In genomic region chr3:126439331-126439730, GRCm38 (mm10) we compare ENCODE assay signal across 23 mouse cellular contexts.
DNase-seq lines count a peak whose midpoint lies in the region; ATAC-seq and TF ChIP-seq lines count a peak whose summit lies in the region.
"Had no signal": no experiment of that assay in that cellular context is flagged by ENCODE, and none has a peak within 500 bp of the region (broad histone marks: within the 10 kb centered on the region; RNA-seq: fewer than 3 reads in every experiment).

No protein-coding gene starts in this region.

- H3ac ChIP-seq in C2C12 (ENCODE audit: control insufficient read depth, insufficient read length, low read depth): no peak overlapping the region

- no peak overlapping the region for H3K4me3 ChIP-seq in C2C12 (ENCODE audit: insufficient read depth, poor library complexity, severe bottlenecking)
- no peak overlapping the region for H3K4me3 ChIP-seq in hindbrain, embryonic 13.5 days
- H3K4me3 ChIP-seq: embryonic facial prominence, embryonic 13.5 days; forebrain, embryonic 13.5 days; layer of hippocampus, adult 2 months; limb, embryonic 12.5 days; liver, embryonic 13.5 days; neural tube, embryonic 12.5 days had no signal

- H3K36me3 ChIP-seq in C2C12 (ENCODE audit: control insufficient read depth, insufficient read depth): peaks cover 1% of the 10 kb centered on the region
- H3K36me3 ChIP-seq in hindbrain, embryonic 13.5 days: no peaks in the 10 kb centered on the region
- H3K36me3 ChIP-seq: embryonic facial prominence, embryonic 13.5 days; limb, embryonic 12.5 days; liver, embryonic 13.5 days; neural tube, embryonic 12.5 days had no signal

- H3K4me1 ChIP-seq in hindbrain, embryonic 13.5 days (replicated peaks): no peaks in the 10 kb centered on the region
- H3K4me1 ChIP-seq: forebrain, embryonic 13.5 days; liver, embryonic 13.5 days; neural tube, embryonic 12.5 days had no signal

- no peak overlapping the region for H3K9ac ChIP-seq in hindbrain, embryonic 13.5 days
- H3K9ac ChIP-seq: embryonic facial prominence, embryonic 13.5 days; forebrain, embryonic 13.5 days; limb, embryonic 12.5 days; liver, embryonic 13.5 days; neural tube, embryonic 12.5 days had no signal

- WGBS in hindbrain, embryonic 13.5 days: 87% methylated on average over 6 of the region's 6 CpGs

- peak; percentile 51 for DNase-seq in heart, adult 11 months
- DNase-seq in heart, adult 18-20 months: no peak
- DNase-seq in kidney, adult 8-10 months: peak; percentile 80 to 86
- peak; percentile 5 to 13 for DNase-seq in kidney, postnatal 4 days
- DNase-seq in gastrocnemius, postnatal 14 days: no peak
- DNase-seq: adrenal gland, postnatal 14 days; B cell, adult 2 months; cerebellum, adult 9-11 months; layer of hippocampus, postnatal 36 days; liver, embryonic 13.5 days; lung, adult 2 months; lung, postnatal 36 days; midbrain, embryonic 14.5 days had no signal

- intact Hi-C loops in gastrocnemius, postnatal 14 days (cut with DNase I; ENCODE audit: low total_unique reads): no loop called here

- H3K27me3 ChIP-seq in C2C12 (ENCODE audit: control insufficient read depth, insufficient read depth, insufficient read length): no peaks in the 10 kb centered on the region
- H3K27me3 ChIP-seq in hindbrain, embryonic 13.5 days: no peaks in the 10 kb centered on the region
- H3K27me3 ChIP-seq: embryonic facial prominence, embryonic 13.5 days; forebrain, embryonic 13.5 days; limb, embryonic 12.5 days; liver, embryonic 13.5 days; neural tube, embryonic 12.5 days had no signal

- H3K27ac ChIP-seq in hindbrain, embryonic 13.5 days: no peak overlapping the region
- H3K27ac ChIP-seq: embryonic facial prominence, embryonic 13.5 days; forebrain, embryonic 13.5 days; layer of hippocampus, adult 2 months; limb, embryonic 12.5 days; liver, embryonic 13.5 days; neural tube, embryonic 12.5 days had no signal

- ATAC-seq in hindbrain, embryonic 13.5 days (ENCODE audit: low FRiP score): no peak
- ATAC-seq: forebrain, embryonic 13.5 days; hindbrain, embryonic 16.5 days; intestine, embryonic 16.5 days had no signal

- TF ChIP-seq CTCF in C2C12 (IDR thresholded peaks at IDR 0.05; ENCODE audit: control insufficient read depth, insufficient read depth, insufficient read length): no peak

- no peak overlapping the region for H3K4me2 ChIP-seq in hindbrain, embryonic 13.5 days
- H3K4me2 ChIP-seq: embryonic facial prominence, embryonic 13.5 days; forebrain, embryonic 13.5 days; heart, embryonic 11.5 days; limb, embryonic 12.5 days; liver, embryonic 13.5 days; neural tube, embryonic 12.5 days had no signal

- no peaks in the 10 kb centered on the region for H3K9me3 ChIP-seq in hindbrain, embryonic 13.5 days
- H3K9me3 ChIP-seq: embryonic facial prominence, embryonic 13.5 days; forebrain, embryonic 13.5 days; limb, embryonic 12.5 days; liver, embryonic 13.5 days; neural tube, embryonic 12.5 days had no signal

- no peaks in the 10 kb centered on the region for H3K79me3 ChIP-seq in C2C12 (ENCODE audit: low read depth)

- H3K79me2 ChIP-seq in C2C12 (ENCODE audit: control insufficient read depth, insufficient read depth): no peaks in the 10 kb centered on the region

TF ChIP-seq in C2C12, 6 proteins besides CTCF, POLR2A, EP300 and RAD21:
- TF ChIP-seq MYOG (IDR thresholded peaks at IDR 0.05; ENCODE audit: control insufficient read depth, extremely low read depth, insufficient read length): no peak
- peak; percentile 45 for TF ChIP-seq FOSL1 (IDR thresholded peaks at IDR 0.05; ENCODE audit: insufficient read depth, low read length, poor library complexity, severe bottlenecking)
TF ChIP-seq in C2C12: peak in this region for 1.

Comparison
In these comparisons a context has a peak if more than half of its experiments do, and no peak if none do; other contexts are left out.
1. DNase-seq: peak in heart, adult 11 months (single experiment), kidney, adult 8-10 months (2 of 2) and kidney, postnatal 4 days (2 of 2); none in heart, adult 18-20 months (0 of 2) and gastrocnemius, postnatal 14 days (single experiment).